Mouse (Mus musculus) yolk sac, embryonic 10.5 days (tissue): ENCODE measurements around the gene Pou2f1.
A peak's percentile ranks its signal among the peaks of the same experiment; 100 is the strongest.

Experiments
- DNase-seq: peaks from one replicate; pipeline ENCODE4 v3.0.0-alpha.2; 2017; ENCODE audit warnings: low spot score

Pou2f1 gene

GRCm38 (mm10) chr1:165848417-165848816 is 154.1 kb downstream of the Pou2f1 start:
- no peak for DNase-seq

GRCm38 (mm10) chr1:165845366-165845765 is 157.1 kb downstream of the Pou2f1 start:
- no peak for DNase-seq

DNA sequence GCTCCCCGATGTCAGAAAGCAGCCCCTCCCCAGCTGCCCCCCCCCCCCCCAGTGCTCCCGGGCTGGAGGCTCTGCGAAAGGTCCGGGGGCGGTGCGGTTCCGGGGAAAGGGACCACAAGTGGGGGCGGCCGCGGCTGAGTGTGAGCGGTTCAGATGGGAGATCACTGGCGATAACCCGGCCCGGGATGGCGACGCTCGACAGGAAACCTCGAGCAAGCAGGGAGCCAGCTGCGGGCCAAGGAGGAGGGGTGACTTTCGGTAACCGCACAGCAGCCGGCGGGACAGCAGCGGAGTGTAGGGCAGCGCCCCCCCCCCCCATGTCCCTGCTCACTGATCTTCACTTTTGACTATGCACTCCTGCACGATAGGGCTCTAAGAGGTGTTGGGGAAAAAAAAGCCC is 157.5 kb downstream of the Pou2f1 start:
- DNase-seq, result peak; percentile 23

DNA sequence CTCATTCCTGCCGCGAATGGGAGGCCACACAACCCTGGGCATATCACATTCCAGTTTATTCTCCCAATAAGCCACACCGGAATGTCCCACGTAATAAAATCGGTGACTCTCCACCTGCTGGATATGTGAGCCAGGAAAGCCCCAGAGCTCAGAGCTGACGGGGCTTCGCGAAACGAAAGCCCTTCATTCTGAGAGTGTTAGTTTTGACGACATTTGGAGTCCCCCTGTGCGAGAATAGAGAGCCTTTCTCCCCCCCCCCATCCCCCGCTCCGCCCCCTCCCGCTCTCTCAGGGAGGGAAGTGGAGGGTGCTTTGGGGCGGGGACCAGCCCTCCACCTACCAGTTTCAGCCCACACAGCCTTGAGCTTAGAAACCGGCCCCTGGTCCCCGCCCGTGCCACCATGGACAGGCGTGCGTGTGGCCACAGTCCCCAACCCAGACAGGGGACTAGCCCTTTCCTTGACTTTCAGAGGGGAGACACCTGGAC is 158.0 kb downstream of the Pou2f1 start:
- peak; percentile 35 for DNase-seq

- no peak for DNase-seq
Measured at GRCm38 (mm10) chr1:165843586-165843985, 158.9 kb downstream of the Pou2f1 start.

DNA sequence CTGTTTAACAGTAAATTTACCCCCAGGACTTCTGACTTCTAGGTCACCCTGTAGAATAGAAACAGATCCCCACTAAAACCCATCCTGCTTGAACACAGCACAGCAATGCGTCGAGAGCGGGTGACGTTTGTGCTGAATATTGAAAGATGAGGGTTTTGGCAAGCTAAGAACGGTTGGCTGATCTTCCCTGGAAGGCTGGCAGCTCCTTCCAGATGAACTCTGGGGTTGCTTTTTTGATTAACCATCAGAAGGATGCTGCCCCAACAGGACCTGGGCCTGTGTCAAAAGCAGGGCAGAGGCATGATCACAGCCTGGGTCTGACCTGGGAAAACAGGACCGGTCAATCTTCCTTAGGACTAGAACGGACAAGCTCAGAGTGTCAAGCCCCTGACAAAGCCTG is 160.3 kb downstream of the Pou2f1 start:
- DNase-seq, result no peak

DNA sequence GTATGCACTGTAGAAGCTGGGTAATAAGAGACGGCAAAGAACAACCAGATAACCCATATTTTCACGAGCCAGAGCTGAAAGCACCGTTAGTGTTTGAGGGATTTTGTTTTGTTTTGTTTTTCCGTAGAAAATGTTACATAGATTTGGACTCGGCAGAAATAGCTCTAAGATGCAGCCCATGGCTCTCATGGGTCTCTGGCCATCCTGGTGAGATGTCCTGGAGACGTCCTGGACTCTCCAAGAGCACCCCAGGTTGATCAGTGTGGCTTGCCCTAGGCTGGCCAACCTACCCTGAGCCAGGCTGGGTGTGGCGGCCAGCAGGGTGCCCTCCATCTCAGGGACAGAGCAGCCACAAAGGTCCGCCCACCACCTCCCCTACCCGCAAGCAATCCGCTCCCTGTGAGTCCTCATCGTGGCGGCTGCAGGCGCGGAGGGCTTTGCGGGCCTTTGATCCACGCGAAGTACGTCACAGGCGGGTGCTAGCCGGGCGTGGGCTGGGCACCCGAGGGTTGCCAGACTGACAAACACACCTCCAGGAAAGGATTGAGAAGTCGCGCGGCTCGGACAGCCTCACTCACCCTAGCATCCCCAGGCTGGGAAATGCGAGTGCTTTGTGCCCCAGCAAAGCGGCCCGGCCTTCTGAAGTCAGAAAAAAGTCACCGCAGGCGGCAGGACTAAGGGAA is 161.8 kb downstream of the Pou2f1 start:
- DNase-seq, result no peak

GRCm38 (mm10) chr1:165839201-165839600 is 163.3 kb downstream of the Pou2f1 start:
- DNase-seq, result no peak

- no peak for DNase-seq
Measured at GRCm38 (mm10) chr1:165837546-165837945, 164.9 kb downstream of the Pou2f1 start.

DNA sequence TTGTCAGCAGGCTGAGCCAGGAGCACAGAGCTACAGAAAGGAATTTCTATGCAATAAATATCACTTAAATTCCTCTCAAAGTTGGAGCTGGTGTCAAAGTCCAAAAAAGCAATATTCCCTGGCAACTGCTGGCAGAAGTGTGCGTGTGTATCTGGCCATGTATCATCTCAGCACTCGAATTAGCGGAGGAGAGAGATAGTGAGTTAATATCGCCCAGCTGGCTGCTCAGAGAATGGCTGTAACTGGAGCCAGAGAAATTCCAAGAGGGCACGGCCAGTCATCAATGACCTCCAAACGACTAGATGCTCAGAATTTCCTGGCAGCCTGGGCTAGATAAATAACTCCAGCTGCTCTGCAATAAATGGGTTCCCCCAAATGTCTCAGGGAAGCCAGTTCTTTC is 166.0 kb downstream of the Pou2f1 start:
- peak; percentile 40 for DNase-seq

DNA sequence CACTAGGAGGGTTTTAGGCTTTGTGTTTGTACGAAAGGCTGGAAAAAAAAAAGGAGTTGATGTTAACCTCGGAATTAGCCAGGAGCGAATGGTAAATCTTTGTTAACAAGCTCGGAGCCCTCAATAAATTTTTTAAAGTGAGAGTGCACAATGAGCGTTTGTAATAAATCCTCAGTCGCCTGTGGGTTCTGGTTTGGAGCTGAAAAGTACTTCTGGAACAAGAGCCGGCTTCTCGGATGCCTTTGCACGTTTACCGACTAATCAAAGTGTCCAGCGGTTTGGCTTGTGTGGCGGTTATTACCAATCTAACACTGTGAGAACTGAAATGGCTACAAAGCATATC is 167.9 kb downstream of the Pou2f1 start:
- no peak for DNase-seq

DNA sequence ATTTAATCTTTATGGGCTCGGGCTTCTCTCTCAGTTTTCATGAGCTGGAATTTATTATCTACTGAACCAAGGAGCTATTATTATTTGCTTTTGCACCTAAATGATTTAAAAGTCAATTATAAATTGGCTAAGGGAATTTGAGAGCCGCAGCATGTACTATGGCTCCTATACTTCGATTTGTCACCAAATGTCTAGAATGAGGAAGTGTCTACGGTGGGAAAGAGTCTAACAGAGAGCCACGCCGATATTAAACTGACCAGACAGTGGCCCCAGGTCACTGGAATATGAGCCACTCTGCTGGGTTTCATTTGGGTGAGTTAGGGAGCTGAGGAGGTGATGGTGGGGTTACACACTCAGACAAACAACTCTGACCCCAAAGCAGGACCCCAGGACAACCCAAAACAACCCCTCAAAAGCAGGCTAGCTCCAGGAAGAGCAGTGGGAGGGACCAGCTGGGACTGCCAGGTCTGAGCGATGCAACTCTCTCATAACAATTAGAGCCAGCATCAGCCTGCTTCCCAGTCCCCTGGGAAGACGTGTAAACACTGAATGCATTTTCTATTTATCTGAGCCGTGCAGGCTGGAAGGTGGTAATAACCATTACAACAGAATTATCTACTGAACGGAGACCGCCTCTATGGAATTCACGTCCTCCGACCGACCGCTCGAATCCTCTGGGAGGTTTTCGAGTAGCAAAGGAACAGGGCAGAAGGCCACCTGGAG is 168.4 kb downstream of the Pou2f1 start:
- DNase-seq, result no peak

DNA sequence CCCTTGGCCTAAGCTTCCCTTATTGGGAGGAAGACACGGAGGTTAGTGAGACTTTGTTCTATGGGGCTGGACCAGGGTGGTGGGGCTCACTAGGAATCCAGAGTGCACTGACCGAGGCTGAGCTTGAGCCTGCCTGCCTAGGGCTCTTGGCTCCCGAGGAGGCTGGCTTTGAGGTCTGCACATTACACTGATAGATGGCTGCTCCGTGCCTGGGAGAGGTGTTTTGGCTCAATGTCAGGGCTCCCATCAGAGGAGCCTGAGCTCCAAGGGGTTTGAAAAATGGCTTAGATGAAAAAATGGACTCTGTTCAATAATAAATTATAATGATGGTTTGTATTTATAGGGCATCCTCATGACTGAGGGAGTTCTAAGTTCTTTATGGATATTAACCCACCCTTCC is 169.2 kb downstream of the Pou2f1 start:
- DNase-seq, result no peak

DNA sequence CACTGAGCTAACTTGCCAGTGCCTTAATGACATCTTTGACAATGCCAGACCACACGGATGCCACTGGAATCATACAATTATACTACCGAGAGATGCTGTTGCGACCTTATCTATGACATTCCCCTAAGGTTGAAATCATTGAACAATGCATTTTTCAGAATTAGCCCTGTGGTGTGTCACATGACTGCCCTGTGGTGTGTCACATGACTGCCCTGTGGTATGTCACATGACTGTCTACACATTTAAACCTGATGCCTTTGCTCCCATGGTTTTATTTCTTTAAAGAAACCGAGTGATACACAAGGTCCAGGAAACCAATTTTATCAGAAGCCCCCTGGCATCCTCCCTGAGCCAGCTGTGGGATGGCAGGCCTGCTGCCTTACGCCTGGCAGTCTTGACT is 172.6 kb downstream of the Pou2f1 start:
- DNase-seq, result no peak

DNA sequence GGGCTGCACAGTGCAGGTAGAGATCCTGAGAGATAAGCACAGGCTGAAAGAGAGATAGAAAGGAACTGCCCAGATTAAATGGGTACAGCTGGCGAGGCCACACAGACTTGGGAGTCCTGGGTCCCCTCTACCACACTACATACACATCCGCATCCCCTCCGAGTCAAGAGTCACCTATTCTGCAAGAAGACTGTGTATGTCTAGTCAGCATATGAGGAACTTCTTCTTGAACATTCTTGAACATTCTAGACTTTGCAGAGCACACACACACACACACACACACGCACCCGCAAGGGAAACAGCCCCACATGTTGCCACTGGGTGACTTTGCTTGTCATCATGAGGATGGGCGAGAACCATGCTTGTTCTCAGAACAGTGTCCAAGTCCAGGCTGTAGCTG is 173.9 kb downstream of the Pou2f1 start:
- DNase-seq, result no peak

GRCm38 (mm10) chr1:165828173-165828572 is 174.3 kb downstream of the Pou2f1 start:
- no peak for DNase-seq

DNA sequence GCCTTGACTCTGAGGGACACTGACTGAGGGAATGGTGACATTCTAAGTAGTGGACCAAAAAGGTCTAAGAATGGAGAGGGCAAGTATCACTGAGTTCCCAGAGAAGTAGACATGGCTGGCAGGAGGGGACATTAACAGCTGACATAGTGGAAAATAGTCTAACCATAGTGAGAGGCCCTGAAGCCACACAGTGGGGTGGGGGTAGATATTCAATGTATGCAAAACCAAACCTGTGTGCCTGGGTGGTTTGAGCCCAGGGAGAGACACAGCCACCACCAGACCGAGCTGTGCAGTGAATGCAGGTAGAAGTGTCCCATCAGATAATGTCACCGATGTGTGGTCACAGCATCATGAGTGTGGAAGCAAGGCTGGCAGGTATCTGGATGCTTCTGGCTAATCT is 180.4 kb downstream of the Pou2f1 start:
- no peak for DNase-seq

DNA sequence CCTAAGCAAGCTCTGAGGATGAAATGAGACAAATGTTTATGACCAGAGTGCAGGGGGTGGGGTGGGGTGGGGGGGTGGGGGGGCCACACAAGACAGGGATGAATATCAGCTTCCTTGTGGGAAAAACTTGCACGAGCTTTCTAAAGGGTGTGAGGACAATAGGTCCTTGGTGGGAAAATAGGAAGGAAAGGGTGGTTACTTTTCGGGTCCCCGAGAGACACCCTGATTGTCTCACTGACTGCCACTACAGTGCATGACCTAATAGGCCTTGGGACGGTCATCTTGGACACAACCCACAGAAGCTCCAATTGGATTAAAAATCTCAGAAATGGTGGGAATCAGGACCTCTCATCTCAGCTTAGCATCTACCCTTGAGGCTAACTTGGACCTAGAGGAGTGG is 183.3 kb downstream of the Pou2f1 start:
- DNase-seq, result no peak

GRCm38 (mm10) chr1:165818145-165818860 is 184.2 kb downstream of the Pou2f1 start:
- peak; percentile 58 for DNase-seq

DNA sequence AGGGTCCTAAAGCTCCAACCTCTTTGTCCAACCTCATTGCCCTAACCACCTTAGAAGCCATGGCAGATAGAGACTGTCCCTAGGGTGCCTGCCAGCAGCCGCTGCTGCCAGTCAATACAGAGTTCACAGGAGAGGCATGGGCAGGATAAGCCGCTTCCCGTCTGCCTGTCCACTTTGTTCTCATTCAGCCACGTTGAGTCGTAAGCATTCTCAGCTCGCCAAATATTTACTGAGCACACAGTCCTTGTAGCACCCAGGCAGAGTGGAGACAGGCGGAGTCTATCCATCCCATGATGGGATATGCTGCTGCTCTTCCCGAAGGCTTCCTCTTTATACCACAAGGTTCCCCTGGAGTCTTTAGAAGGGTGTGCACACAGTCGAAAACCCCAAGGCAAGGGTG is 185.2 kb downstream of the Pou2f1 start:
- peak; percentile 18 for DNase-seq

GRCm38 (mm10) chr1:165816391-165816790 is 186.1 kb downstream of the Pou2f1 start:
- DNase-seq, result no peak
